Comparison of ENCODE assay signal across 7 mouse cellular contexts in genomic region chr10:80248437-80248836, GRCm38 (mm10). TPM values are rescaled to one million over a fixed set of nuclear protein-coding genes. Genes with fewer than 3 reads are reported as not detected.
A peak's percentile ranks its signal among the peaks of the same experiment; 100 is the strongest.
DNase-seq lines count a peak whose midpoint lies in the region; ATAC-seq and TF ChIP-seq lines count a peak whose summit lies in the region.
"Not testable (repeated sequence)": the region's sequence is repeated elsewhere in the genome, so short reads cannot be mapped to it uniquely, and the experiment has no call there.

No protein-coding gene starts in this region.

- peaks cover 27% of the 10 kb centered on the region for H3K4me1 ChIP-seq in embryonic facial prominence, embryonic 13.5 days
- H3K4me1 ChIP-seq in forebrain, postnatal 0 days (ENCODE audit: insufficient read depth), result 0 out of 2 replicates have a peak, but pooled peaks cover 13% of the 10 kb centered on the region
- peaks cover 14% of the 10 kb centered on the region for H3K4me1 ChIP-seq in hindbrain, embryonic 12.5 days
- peaks cover 17% of the 10 kb centered on the region for H3K4me1 ChIP-seq in kidney, embryonic 16.5 days (ENCODE audit: insufficient read depth, low read length)
- peaks cover 54% of the 10 kb centered on the region for H3K4me1 ChIP-seq in liver, embryonic 12.5 days
- H3K4me1 ChIP-seq in megakaryocyte, embryonic 14.5 days, result peaks cover 69% of the 10 kb centered on the region
- peaks cover 30% of the 10 kb centered on the region for H3K4me1 ChIP-seq in neural tube, embryonic 13.5 days (replicated peaks)

- not testable (repeated sequence) for TF ChIP-seq CTCF in forebrain, postnatal 0 days (IDR thresholded peaks at IDR 0.05; ENCODE audit: low read depth)

- H3K27me3 ChIP-seq in embryonic facial prominence, embryonic 13.5 days; forebrain, postnatal 0 days (ENCODE audit: insufficient read depth, low read length); hindbrain, embryonic 12.5 days; kidney, embryonic 16.5 days (ENCODE audit: insufficient read depth, low read length); liver, embryonic 12.5 days (replicated peaks); megakaryocyte, embryonic 14.5 days (replicated peaks); neural tube, embryonic 13.5 days: not testable (repeated sequence)

- H3K9me3 ChIP-seq in embryonic facial prominence, embryonic 13.5 days; forebrain, postnatal 0 days (ENCODE audit: low read length); hindbrain, embryonic 12.5 days (replicated peaks); kidney, embryonic 16.5 days (ENCODE audit: low read length); liver, embryonic 12.5 days (replicated peaks); megakaryocyte, embryonic 14.5 days; neural tube, embryonic 13.5 days: not testable (repeated sequence)

- 49% methylated on average over 3 of the region's 3 CpGs for WGBS in embryonic facial prominence, embryonic 13.5 days
- WGBS in forebrain, postnatal 0 days, result 50% methylated on average over 3 of the region's 3 CpGs
- 52% methylated on average over 3 of the region's 3 CpGs for WGBS in hindbrain, embryonic 12.5 days
- WGBS in kidney, embryonic 16.5 days, result 27% methylated on average over 3 of the region's 3 CpGs
- 46% methylated on average over 3 of the region's 3 CpGs for WGBS in liver, embryonic 12.5 days (ENCODE audit: insufficient replicate concordance)
- WGBS in neural tube, embryonic 13.5 days, result 44% methylated on average over 3 of the region's 3 CpGs

- H3K36me3 ChIP-seq in embryonic facial prominence, embryonic 13.5 days, result peaks cover 23% of the 10 kb centered on the region
- H3K36me3 ChIP-seq in forebrain, postnatal 0 days (ENCODE audit: insufficient read depth), result peaks cover 18% of the 10 kb centered on the region
- peaks cover 22% of the 10 kb centered on the region for H3K36me3 ChIP-seq in hindbrain, embryonic 12.5 days
- H3K36me3 ChIP-seq in kidney, embryonic 16.5 days (ENCODE audit: insufficient read depth, low read length), result peaks cover 14% of the 10 kb centered on the region
- peaks cover 36% of the 10 kb centered on the region for H3K36me3 ChIP-seq in liver, embryonic 12.5 days
- peaks cover 41% of the 10 kb centered on the region for H3K36me3 ChIP-seq in megakaryocyte, embryonic 14.5 days (replicated peaks; ENCODE audit: low read length)
- H3K36me3 ChIP-seq in neural tube, embryonic 13.5 days, result peaks cover 18% of the 10 kb centered on the region

- H3K4me2 ChIP-seq in embryonic facial prominence, embryonic 13.5 days, result peak overlapping the region; percentile 69
- peak overlapping the region; percentile 94 for H3K4me2 ChIP-seq in forebrain, postnatal 0 days (ENCODE audit: low read depth)
- H3K4me2 ChIP-seq in hindbrain, embryonic 12.5 days (replicated peaks), result peak overlapping the region; percentile 93
- H3K4me2 ChIP-seq in kidney, embryonic 16.5 days (replicated peaks; ENCODE audit: low read depth, low read length), result peak overlapping the region; percentile 51
- peak overlapping the region; percentile 87 for H3K4me2 ChIP-seq in liver, embryonic 12.5 days
- H3K4me2 ChIP-seq in neural tube, embryonic 13.5 days, result peak overlapping the region; percentile 97

- not testable (repeated sequence) for H3K27ac ChIP-seq in embryonic facial prominence, embryonic 13.5 days; forebrain, postnatal 0 days (ENCODE audit: low read depth, low read length); hindbrain, embryonic 12.5 days; kidney, embryonic 16.5 days (ENCODE audit: low read length); neural tube, embryonic 13.5 days (replicated peaks)
- peak overlapping the region; percentile 91 for H3K27ac ChIP-seq in liver, embryonic 12.5 days

- H3K4me3 ChIP-seq in embryonic facial prominence, embryonic 13.5 days, result peak overlapping the region; percentile 61
- peak overlapping the region; percentile 63 for H3K4me3 ChIP-seq in forebrain, postnatal 0 days (ENCODE audit: low read depth, low read length)
- peak overlapping the region; percentile 72 for H3K4me3 ChIP-seq in hindbrain, embryonic 12.5 days
- peak overlapping the region; percentile 97 for H3K4me3 ChIP-seq in kidney, embryonic 16.5 days (ENCODE audit: low read length)
- peak overlapping the region; percentile 93 for H3K4me3 ChIP-seq in liver, embryonic 12.5 days
- peak overlapping the region; percentile 96 for H3K4me3 ChIP-seq in megakaryocyte, embryonic 14.5 days (replicated peaks)
- H3K4me3 ChIP-seq in neural tube, embryonic 13.5 days, result peak overlapping the region; percentile 78

- DNase-seq in forebrain, postnatal 0 days, result not testable (repeated sequence)

- not testable (repeated sequence) for H3K9ac ChIP-seq in embryonic facial prominence, embryonic 13.5 days; forebrain, postnatal 0 days; hindbrain, embryonic 12.5 days; kidney, embryonic 16.5 days (replicated peaks; ENCODE audit: low read length); neural tube, embryonic 13.5 days
- H3K9ac ChIP-seq in liver, embryonic 12.5 days, result peak overlapping the region; percentile 92

- not testable (repeated sequence) for ATAC-seq in embryonic facial prominence, embryonic 13.5 days (ENCODE audit: insufficient number of reproducible peaks, insufficient read depth, low FRiP score, low TSS enrichment, low read depth); forebrain, postnatal 0 days; kidney, embryonic 16.5 days (ENCODE audit: low FRiP score, low TSS enrichment); liver, embryonic 12.5 days; neural tube, embryonic 13.5 days (ENCODE audit: low read depth)
- ATAC-seq in hindbrain, embryonic 12.5 days (ENCODE audit: low FRiP score), result peak; percentile 1; the same call in 1 of the 2 replicates

RNA-seq across cellular contexts. Expression of gene Ndufs7, which starts 0.5 kb away (rescaled TPM):
- 266 and 299 TPM in 2 replicates for polyA plus RNA-seq in embryonic facial prominence, embryonic 13.5 days (2015; fragmentation: Nextera tagmentation; extraction: Ambion mirVana)
- 162 and 212 TPM in 2 replicates for total RNA-seq in forebrain, postnatal 0 days (2014; rRNA removed)
- polyA plus RNA-seq in forebrain, postnatal 0 days (2015; fragmentation: Nextera tagmentation; extraction: Ambion mirVana), result 343 and 394 TPM in 2 replicates
- polyA plus RNA-seq in hindbrain, embryonic 12.5 days (2016; fragmentation: Nextera tagmentation; extraction: Ambion mirVana), result 177 and 220 TPM in 2 replicates
- 398 and 444 TPM in 2 replicates for polyA plus RNA-seq in kidney, embryonic 16.5 days (2015; fragmentation: Nextera tagmentation; extraction: Ambion mirVana)
- polyA plus RNA-seq in liver, embryonic 12.5 days (2016; fragmentation: Nextera tagmentation; extraction: Ambion mirVana), result 296 and 312 TPM in 2 replicates
- polyA plus RNA-seq in megakaryocyte, embryonic 14.5 days (2012; ENCODE audit: insufficient read depth, low replicate concordance), result 226 and 551 TPM in 2 replicates
- polyA plus RNA-seq in neural tube, embryonic 13.5 days (2015; fragmentation: Nextera tagmentation; extraction: Ambion mirVana), result 250 and 275 TPM in 2 replicates

RNA-seq across cellular contexts. Expression of gene Gamt, which starts 12.4 kb away (rescaled TPM):
- polyA plus RNA-seq in embryonic facial prominence, embryonic 13.5 days (2015; fragmentation: Nextera tagmentation; extraction: Ambion mirVana), result 27.2 and 33.6 TPM in 2 replicates
- total RNA-seq in forebrain, postnatal 0 days (2014; rRNA removed), result 15.2 and 18.2 TPM in 2 replicates
- 20.8 and 21.8 TPM in 2 replicates for polyA plus RNA-seq in forebrain, postnatal 0 days (2015; fragmentation: Nextera tagmentation; extraction: Ambion mirVana)
- polyA plus RNA-seq in hindbrain, embryonic 12.5 days (2016; fragmentation: Nextera tagmentation; extraction: Ambion mirVana), result 26.6 and 29.6 TPM in 2 replicates
- 38.1 and 38.3 TPM in 2 replicates for polyA plus RNA-seq in kidney, embryonic 16.5 days (2015; fragmentation: Nextera tagmentation; extraction: Ambion mirVana)
- polyA plus RNA-seq in liver, embryonic 12.5 days (2016; fragmentation: Nextera tagmentation; extraction: Ambion mirVana), result 43.0 and 50.0 TPM in 2 replicates
- 3.2 and 11.3 TPM in 2 replicates for polyA plus RNA-seq in megakaryocyte, embryonic 14.5 days (2012; ENCODE audit: insufficient read depth, low replicate concordance)
- polyA plus RNA-seq in neural tube, embryonic 13.5 days (2015; fragmentation: Nextera tagmentation; extraction: Ambion mirVana), result 31.2 and 33.0 TPM in 2 replicates

RNA-seq across cellular contexts. Expression of gene Dazap1, which starts 12.8 kb away (rescaled TPM):
- polyA plus RNA-seq in embryonic facial prominence, embryonic 13.5 days (2015; fragmentation: Nextera tagmentation; extraction: Ambion mirVana), result 66.0 and 70.6 TPM in 2 replicates
- total RNA-seq in forebrain, postnatal 0 days (2014; rRNA removed), result 120 and 122 TPM in 2 replicates
- 42.4 and 46.1 TPM in 2 replicates for polyA plus RNA-seq in forebrain, postnatal 0 days (2015; fragmentation: Nextera tagmentation; extraction: Ambion mirVana)
- polyA plus RNA-seq in hindbrain, embryonic 12.5 days (2016; fragmentation: Nextera tagmentation; extraction: Ambion mirVana), result 67.1 and 76.9 TPM in 2 replicates
- 52.7 and 55.4 TPM in 2 replicates for polyA plus RNA-seq in kidney, embryonic 16.5 days (2015; fragmentation: Nextera tagmentation; extraction: Ambion mirVana)
- 44.3 and 45.9 TPM in 2 replicates for polyA plus RNA-seq in liver, embryonic 12.5 days (2016; fragmentation: Nextera tagmentation; extraction: Ambion mirVana)
- polyA plus RNA-seq in megakaryocyte, embryonic 14.5 days (2012; ENCODE audit: insufficient read depth, low replicate concordance), result 384 and 552 TPM in 2 replicates
- 59.8 and 66.5 TPM in 2 replicates for polyA plus RNA-seq in neural tube, embryonic 13.5 days (2015; fragmentation: Nextera tagmentation; extraction: Ambion mirVana)

RNA-seq across cellular contexts. Expression of gene Mum1, which starts 22.2 kb away (rescaled TPM):
- polyA plus RNA-seq in embryonic facial prominence, embryonic 13.5 days (2015; fragmentation: Nextera tagmentation; extraction: Ambion mirVana), result 96.1 and 97.6 TPM in 2 replicates
- total RNA-seq in forebrain, postnatal 0 days (2014; rRNA removed), result 57.6 and 60.7 TPM in 2 replicates
- 41.1 and 50.4 TPM in 2 replicates for polyA plus RNA-seq in forebrain, postnatal 0 days (2015; fragmentation: Nextera tagmentation; extraction: Ambion mirVana)
- 50.0 and 58.8 TPM in 2 replicates for polyA plus RNA-seq in hindbrain, embryonic 12.5 days (2016; fragmentation: Nextera tagmentation; extraction: Ambion mirVana)
- 72.2 and 74.6 TPM in 2 replicates for polyA plus RNA-seq in kidney, embryonic 16.5 days (2015; fragmentation: Nextera tagmentation; extraction: Ambion mirVana)
- polyA plus RNA-seq in liver, embryonic 12.5 days (2016; fragmentation: Nextera tagmentation; extraction: Ambion mirVana), result 33.5 and 35.1 TPM in 2 replicates
- polyA plus RNA-seq in megakaryocyte, embryonic 14.5 days (2012; ENCODE audit: insufficient read depth, low replicate concordance), result 9.6 TPM in 2 replicates
- 46.5 and 60.7 TPM in 2 replicates for polyA plus RNA-seq in neural tube, embryonic 13.5 days (2015; fragmentation: Nextera tagmentation; extraction: Ambion mirVana)

RNA-seq across cellular contexts. Expression of gene Rps15, which starts 43.8 kb away (rescaled TPM):
- 1,000 and 1,047 TPM in 2 replicates for polyA plus RNA-seq in embryonic facial prominence, embryonic 13.5 days (2015; fragmentation: Nextera tagmentation; extraction: Ambion mirVana)
- 1,181 and 1,718 TPM in 2 replicates for total RNA-seq in forebrain, postnatal 0 days (2014; rRNA removed)
- 681 and 897 TPM in 2 replicates for polyA plus RNA-seq in forebrain, postnatal 0 days (2015; fragmentation: Nextera tagmentation; extraction: Ambion mirVana)
- 530 and 668 TPM in 2 replicates for polyA plus RNA-seq in hindbrain, embryonic 12.5 days (2016; fragmentation: Nextera tagmentation; extraction: Ambion mirVana)
- 899 and 901 TPM in 2 replicates for polyA plus RNA-seq in kidney, embryonic 16.5 days (2015; fragmentation: Nextera tagmentation; extraction: Ambion mirVana)
- polyA plus RNA-seq in liver, embryonic 12.5 days (2016; fragmentation: Nextera tagmentation; extraction: Ambion mirVana), result 872 and 920 TPM in 2 replicates
- polyA plus RNA-seq in megakaryocyte, embryonic 14.5 days (2012; ENCODE audit: insufficient read depth, low replicate concordance), result 7,349 and 10,126 TPM in 2 replicates
- 573 and 601 TPM in 2 replicates for polyA plus RNA-seq in neural tube, embryonic 13.5 days (2015; fragmentation: Nextera tagmentation; extraction: Ambion mirVana)
